Mouse (Mus musculus) forebrain, embryonic 14.5 days (tissue): Measurements from ENCODE around the gene Gm9040. TPM values are rescaled to one million over a fixed set of nuclear protein-coding genes. Genes with fewer than 3 reads are reported as not detected.
"Not testable (repeated sequence)": the region's sequence is repeated elsewhere in the genome, so short reads cannot be mapped to it uniquely, and the experiment has no call there.

Experiments used
- ATAC-seq: fragments of 200-750 bp; cut with Nextera tagmentation; 2 replicates; pipeline ENCODE4 v1.8.0; 2017; ENCODE audit warnings: mild to moderate bottlenecking, moderate library complexity
- DNase-seq: peaks from one replicate; pipeline ENCODE4 v3.0.0-alpha.2; 2015; ENCODE audit warnings: low spot score
- H3K27ac ChIP-seq: fragments of 300-500 bp; sonication (generic); 2 replicates; pipeline ENCODE4 v1.5.1; 2014; ENCODE audit warnings: low read depth, mild to moderate bottlenecking, control low read depth, low read length, moderate library complexity
- H3K27me3 ChIP-seq: fragments of 300-500 bp; sonication (generic); replicated peaks from 2 replicates; pipeline ENCODE4 v1.6.1; 2014; ENCODE audit warnings: low read length, control low read depth, mixed read lengths; ENCODE audit not compliant: control insufficient read depth, insufficient read depth
- H3K36me3 ChIP-seq: fragments of 300-500 bp; sonication (generic); 2 replicates; pipeline ENCODE4 v1.6.1; 2014; ENCODE audit warnings: low read length, control low read depth; ENCODE audit not compliant: control insufficient read depth, insufficient read depth
- H3K4me1 ChIP-seq: fragments of 300-500 bp; sonication (generic); 2 replicates; pipeline ENCODE4 v1.6.1; 2014; ENCODE audit warnings: antibody characterized with exemption, low read length, control low read depth; ENCODE audit not compliant: control insufficient read depth, insufficient read depth
- H3K4me2 ChIP-seq: fragments of 300-500 bp; sonication (generic); 2 replicates; pipeline ENCODE4 v1.6.1; 2014; ENCODE audit warnings: mild to moderate bottlenecking, control low read depth, low read length
- H3K4me3 ChIP-seq: fragments of 300-500 bp; sonication (generic); 2 replicates; pipeline ENCODE4 v1.5.1; 2014; ENCODE audit warnings: low read depth, low read length, control low read depth
- H3K9ac ChIP-seq: fragments of 300-500 bp; sonication (generic); 2 replicates; pipeline ENCODE4 v1.6.1; 2014; ENCODE audit warnings: mild to moderate bottlenecking, low read length, control low read depth, moderate library complexity
- H3K9me3 ChIP-seq: fragments of 300-500 bp; sonication (generic); replicated peaks from 2 replicates; pipeline ENCODE4 v1.6.1; 2016; ENCODE audit warnings: low read length, control low read depth, mixed read lengths; ENCODE audit not compliant: control insufficient read depth
- WGBS: fragments of 180-500 bp; shearing (Covaris S2); extraction: QIAGEN DNeasy Blood & Tissue Kit; methylation state at CpG from one replicate; pipeline ENCODE4 v1.1.7; 2014; 5-methylcytosine and 5-hydroxymethylcytosine counted together
- polyA plus RNA-seq: library from polyadenylated mRNA; unstranded; fragments of >200 nt; fragmentation: Nextera tagmentation; extraction: Ambion mirVana; gene quantifications from 2 replicates; pipeline ENCODE4 v1.2.1, GENCODE M21; 2014

Gm9040 gene
- polyA plus RNA-seq: not detected in 2 replicates

DNA sequence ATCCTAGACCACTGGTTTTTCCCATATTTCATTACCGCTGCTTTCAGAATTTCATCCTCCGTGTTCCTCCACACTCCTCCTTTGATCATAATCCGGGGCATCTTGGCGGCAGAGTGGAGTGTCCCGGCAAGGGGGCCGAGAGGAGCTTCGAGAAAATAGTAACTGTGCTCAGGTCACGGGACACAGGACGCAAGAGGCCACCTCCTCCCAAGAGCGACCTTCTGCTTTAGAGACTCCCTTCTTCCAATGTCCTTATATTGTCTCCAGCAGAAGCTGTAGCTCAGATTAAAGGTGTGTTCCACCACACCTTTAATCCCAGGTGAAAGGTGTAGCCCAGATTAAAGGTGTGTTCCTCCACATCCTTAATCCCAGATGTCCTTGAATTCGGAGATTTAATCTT lies at the start of gene Gm9040:
Gene Gm9040 (minus strand): TSS at position 101 of the 400 bp plus-strand sequence.
- ATAC-seq, H3K27me3 ChIP-seq, H3K4me1 ChIP-seq, H3K9me3 ChIP-seq, H3K4me3 ChIP-seq, DNase-seq, H3K36me3 ChIP-seq, H3K27ac ChIP-seq, H3K4me2 ChIP-seq, H3K9ac ChIP-seq: not testable (repeated sequence)
- no CpG with 5 or more reads among the region's 11 CpGs for WGBS

DNA sequence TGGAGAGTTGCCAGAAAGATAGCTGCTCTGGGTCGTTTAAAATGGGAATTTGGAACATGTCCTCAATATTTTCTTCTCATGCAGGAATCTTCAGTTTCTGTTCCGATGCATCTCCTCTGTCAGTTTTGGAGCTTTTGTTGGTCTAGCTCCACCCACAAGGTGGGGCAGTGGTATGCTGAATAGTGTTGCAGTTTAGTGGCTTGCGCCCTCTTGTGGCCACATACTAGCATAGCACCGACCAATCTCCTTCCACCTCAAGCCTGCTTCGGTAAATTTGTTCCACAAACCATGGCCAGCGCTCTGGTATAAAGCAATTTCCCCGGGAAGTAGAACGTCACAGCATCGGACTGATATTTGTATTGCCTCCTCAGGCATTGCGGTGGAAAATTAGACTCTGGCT lies 43.7 kb upstream of the Gm9040 start:
- H3K4me1 ChIP-seq: no peaks in the 10 kb centered on the region
- no peaks in the 10 kb centered on the region for H3K9me3 ChIP-seq
- WGBS: 9% methylated on average over 10 of the region's 10 CpGs
- no peaks in the 10 kb centered on the region for H3K27me3 ChIP-seq
- H3K4me2 ChIP-seq: peak overlapping the region; percentile 33; the same call in 1 of the 2 replicates
- DNase-seq (peak; percentile 94), ATAC-seq (peak; percentile 98)
- H3K27ac ChIP-seq: no peak overlapping the region
- H3K9ac ChIP-seq: no peak overlapping the region; the same call in 1 of the 2 replicates
- no peaks in the 10 kb centered on the region for H3K36me3 ChIP-seq
- H3K4me3 ChIP-seq: no peak overlapping the region

DNA sequence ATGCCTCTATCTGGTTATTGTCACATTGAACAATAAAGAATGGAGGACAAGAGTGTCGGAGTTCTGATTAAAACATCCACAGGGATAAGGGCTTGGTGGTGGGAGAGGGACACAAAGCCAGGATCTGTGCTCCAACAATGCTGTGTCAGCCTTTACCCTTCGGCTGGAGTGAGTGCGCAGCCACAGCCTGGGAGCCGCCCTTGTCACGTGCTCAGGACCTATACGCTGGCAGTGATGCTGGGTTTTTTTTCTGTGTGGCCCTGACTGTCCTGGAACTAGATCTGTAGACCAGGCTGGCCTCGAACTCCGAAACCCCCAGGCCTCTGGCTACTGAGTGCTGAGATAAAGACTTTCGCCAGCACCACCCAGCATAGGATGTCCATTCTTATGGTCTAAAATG lies 42.7 kb upstream of the Gm9040 start:
- ATAC-seq: no peak; the same call in 1 of the 2 replicates
- Histone ChIP-seq H3K36me3 (no peaks in the 10 kb centered on the region), H3K27me3 (no peaks in the 10 kb centered on the region), H3K4me3 (no peak overlapping the region), H3K4me2 (no peak overlapping the region), H3K9me3 (no peaks in the 10 kb centered on the region), H3K9ac (no peak overlapping the region), H3K27ac (no peak overlapping the region), H3K4me1 (no peaks in the 10 kb centered on the region)
- WGBS: 87% methylated on average over 9 of the region's 9 CpGs
- no peak for DNase-seq

DNA sequence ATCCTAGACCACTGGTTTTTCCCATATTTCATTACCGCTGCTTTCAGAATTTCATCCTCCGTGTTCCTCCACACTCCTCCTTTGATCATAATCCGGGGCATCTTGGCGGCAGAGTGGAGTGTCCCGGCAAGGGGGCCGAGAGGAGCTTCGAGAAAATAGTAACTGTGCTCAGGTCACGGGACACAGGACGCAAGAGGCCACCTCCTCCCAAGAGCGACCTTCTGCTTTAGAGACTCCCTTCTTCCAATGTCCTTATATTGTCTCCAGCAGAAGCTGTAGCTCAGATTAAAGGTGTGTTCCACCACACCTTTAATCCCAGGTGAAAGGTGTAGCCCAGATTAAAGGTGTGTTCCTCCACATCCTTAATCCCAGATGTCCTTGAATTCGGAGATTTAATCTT lies 27.2 kb upstream of the Gm9040 start, which contains the start of gene Gm9049:
Gene Gm9049 (minus strand): TSS at position 101 of the 400 bp plus-strand sequence.
- not testable (repeated sequence) for H3K9ac ChIP-seq, H3K4me2 ChIP-seq, H3K27me3 ChIP-seq, ATAC-seq, H3K4me1 ChIP-seq, DNase-seq, H3K4me3 ChIP-seq, H3K36me3 ChIP-seq, H3K9me3 ChIP-seq, H3K27ac ChIP-seq
- 86% methylated on average over 1 of the region's 11 CpGs for WGBS

DNA sequence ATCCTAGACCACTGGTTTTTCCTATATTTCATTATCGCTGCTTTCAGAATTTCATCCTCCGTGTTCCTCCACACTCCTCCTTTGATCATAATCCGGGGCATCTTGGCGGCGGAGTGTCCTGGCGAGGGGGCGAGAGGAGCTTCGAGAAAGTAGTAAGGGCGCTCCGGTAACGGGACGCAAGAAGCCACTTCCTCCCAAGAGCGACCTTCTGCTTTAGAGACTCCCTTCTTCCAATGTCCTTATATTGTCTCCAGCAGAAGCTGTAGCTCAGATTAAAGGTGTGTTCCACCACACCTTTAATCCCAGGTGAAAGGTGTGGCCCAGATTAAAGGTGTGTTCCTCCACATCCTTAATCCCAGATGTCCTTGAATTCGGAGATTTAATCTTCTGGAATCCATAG lies 21.8 kb upstream of the Gm9040 start, which contains the start of gene Gm9048:
Gene Gm9048 (minus strand): TSS at position 101 of the 400 bp plus-strand sequence.
- H3K27ac ChIP-seq, H3K4me1 ChIP-seq, H3K36me3 ChIP-seq, H3K27me3 ChIP-seq, DNase-seq, H3K9me3 ChIP-seq, H3K4me2 ChIP-seq, H3K9ac ChIP-seq, ATAC-seq, H3K4me3 ChIP-seq: not testable (repeated sequence)
- 100% methylated on average over 1 of the region's 14 CpGs for WGBS

DNA sequence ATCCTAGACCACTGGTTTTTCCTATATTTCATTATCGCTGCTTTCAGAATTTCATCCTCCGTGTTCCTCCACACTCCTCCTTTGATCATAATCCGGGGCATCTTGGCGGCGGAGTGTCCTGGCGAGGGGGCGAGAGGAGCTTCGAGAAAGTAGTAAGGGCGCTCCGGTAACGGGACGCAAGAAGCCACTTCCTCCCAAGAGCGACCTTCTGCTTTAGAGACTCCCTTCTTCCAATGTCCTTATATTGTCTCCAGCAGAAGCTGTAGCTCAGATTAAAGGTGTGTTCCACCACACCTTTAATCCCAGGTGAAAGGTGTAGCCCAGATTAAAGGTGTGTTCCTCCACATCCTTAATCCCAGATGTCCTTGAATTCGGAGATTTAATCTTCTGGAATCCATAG lies 16.4 kb upstream of the Gm9040 start, which contains the start of gene Gm9046:
Gene Gm9046 (minus strand): TSS at position 101 of the 400 bp plus-strand sequence.
- H3K9ac ChIP-seq, H3K4me1 ChIP-seq, H3K9me3 ChIP-seq, H3K4me2 ChIP-seq, H3K27me3 ChIP-seq, H3K27ac ChIP-seq, H3K4me3 ChIP-seq, ATAC-seq, DNase-seq, H3K36me3 ChIP-seq: not testable (repeated sequence)
- no CpG with 5 or more reads among the region's 14 CpGs for WGBS

DNA sequence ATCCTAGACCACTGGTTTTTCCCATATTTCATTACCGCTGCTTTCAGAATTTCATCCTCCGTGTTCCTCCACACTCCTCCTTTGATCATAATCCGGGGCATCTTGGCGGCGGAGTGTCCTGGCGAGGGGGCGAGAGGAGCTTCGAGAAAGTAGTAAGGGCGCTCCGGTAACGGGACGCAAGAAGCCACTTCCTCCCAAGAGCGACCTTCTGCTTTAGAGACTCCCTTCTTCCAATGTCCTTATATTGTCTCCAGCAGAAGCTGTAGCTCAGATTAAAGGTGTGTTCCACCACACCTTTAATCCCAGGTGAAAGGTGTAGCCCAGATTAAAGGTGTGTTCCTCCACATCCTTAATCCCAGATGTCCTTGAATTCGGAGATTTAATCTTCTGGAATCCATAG lies 11.0 kb upstream of the Gm9040 start, which contains the start of gene Gm9045:
Gene Gm9045 (minus strand): TSS at position 101 of the 400 bp plus-strand sequence.
- not testable (repeated sequence) for H3K9ac ChIP-seq, H3K4me2 ChIP-seq, H3K9me3 ChIP-seq, H3K27me3 ChIP-seq, DNase-seq, H3K36me3 ChIP-seq, ATAC-seq, H3K4me1 ChIP-seq, H3K4me3 ChIP-seq, H3K27ac ChIP-seq
- no CpG with 5 or more reads among the region's 14 CpGs for WGBS

DNA sequence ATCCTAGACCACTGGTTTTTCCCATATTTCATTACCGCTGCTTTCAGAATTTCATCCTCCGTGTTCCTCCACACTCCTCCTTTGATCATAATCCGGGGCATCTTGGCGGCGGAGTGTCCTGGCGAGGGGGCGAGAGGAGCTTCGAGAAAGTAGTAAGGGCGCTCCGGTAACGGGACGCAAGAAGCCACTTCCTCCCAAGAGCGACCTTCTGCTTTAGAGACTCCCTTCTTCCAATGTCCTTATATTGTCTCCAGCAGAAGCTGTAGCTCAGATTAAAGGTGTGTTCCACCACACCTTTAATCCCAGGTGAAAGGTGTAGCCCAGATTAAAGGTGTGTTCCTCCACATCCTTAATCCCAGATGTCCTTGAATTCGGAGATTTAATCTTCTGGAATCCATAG lies 5.5 kb upstream of the Gm9040 start, which contains the start of gene Gm9044:
Gene Gm9044 (minus strand): TSS at position 101 of the 400 bp plus-strand sequence.
- not testable (repeated sequence) for H3K36me3 ChIP-seq, H3K27ac ChIP-seq, H3K9me3 ChIP-seq, H3K4me1 ChIP-seq, H3K27me3 ChIP-seq, ATAC-seq, H3K9ac ChIP-seq, H3K4me2 ChIP-seq, DNase-seq, H3K4me3 ChIP-seq
- no CpG with 5 or more reads among the region's 14 CpGs for WGBS

DNA sequence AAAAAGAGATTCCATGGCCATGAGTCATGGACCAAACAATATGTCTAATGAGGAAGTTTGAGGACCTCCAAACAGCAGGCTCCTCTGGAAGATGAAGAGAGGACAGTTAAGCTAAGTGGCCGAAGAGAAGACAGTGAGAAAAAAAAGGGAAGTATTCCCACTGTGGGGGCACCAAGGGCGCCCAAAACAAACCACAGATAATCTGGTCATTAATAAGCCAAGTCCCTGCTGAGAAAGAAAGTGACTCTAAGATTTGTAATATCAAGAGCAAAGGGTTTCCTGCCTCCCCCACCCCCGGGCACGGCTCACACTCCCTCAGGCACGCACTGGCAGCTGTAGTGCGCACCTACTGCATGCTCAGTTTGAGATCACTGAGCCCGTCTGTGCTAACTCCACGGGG lies 7.7 kb downstream of the Gm9040 start:
- DNase-seq: no peak
- no peak overlapping the region for H3K27ac ChIP-seq
- no peaks in the 10 kb centered on the region for H3K9me3 ChIP-seq
- H3K4me3 ChIP-seq: no peak overlapping the region
- no peak overlapping the region for H3K9ac ChIP-seq
- ATAC-seq: no peak
- H3K36me3 ChIP-seq: no peaks in the 10 kb centered on the region
- no peaks in the 10 kb centered on the region for H3K4me1 ChIP-seq
- 89% methylated on average over 8 of the region's 8 CpGs for WGBS
- no peak overlapping the region for H3K4me2 ChIP-seq
- H3K27me3 ChIP-seq: no peaks in the 10 kb centered on the region
